Comparison of ENCODE assay signal across 7 mouse cellular contexts in genomic region chr7:19458591-19459111, GRCm38 (mm10). TPM values are rescaled to one million over a fixed set of nuclear protein-coding genes. Genes with fewer than 3 reads are reported as not detected.
DNase-seq lines count a peak whose midpoint lies in the region; ATAC-seq lines count a peak whose summit lies in the region.

Gene Mark4, minus strand, starts transcription at chr7:19458821.

- peaks cover 9% of the 10 kb centered on the region for H3K27me3 ChIP-seq in embryonic facial prominence, embryonic 10.5 days (replicated peaks; ENCODE audit: low read depth, poor library complexity, severe bottlenecking)
- H3K27me3 ChIP-seq in limb, embryonic 12.5 days = no peaks in the 10 kb centered on the region
- no peaks in the 10 kb centered on the region for H3K27me3 ChIP-seq in midbrain, embryonic 14.5 days (ENCODE audit: control insufficient read depth, insufficient read depth, low read length)

- H3K4me1 ChIP-seq in embryonic facial prominence, embryonic 10.5 days = peaks cover 48% of the 10 kb centered on the region
- peaks cover 34% of the 10 kb centered on the region for H3K4me1 ChIP-seq in limb, embryonic 12.5 days (replicated peaks)
- H3K4me1 ChIP-seq in midbrain, embryonic 14.5 days (ENCODE audit: control insufficient read depth, insufficient read depth, low read length) = peaks cover 11% of the 10 kb centered on the region

- H3K9ac ChIP-seq in limb, embryonic 12.5 days (replicated peaks) = peak within 1 kb of the TSS; percentile 92
- peak within 1 kb of the TSS; percentile 90 for H3K9ac ChIP-seq in midbrain, embryonic 14.5 days (replicated peaks; ENCODE audit: low read length)

- peak within 1 kb of the TSS; percentile 97 for H3K4me2 ChIP-seq in limb, embryonic 12.5 days
- H3K4me2 ChIP-seq in midbrain, embryonic 14.5 days (ENCODE audit: low read length) = peak within 1 kb of the TSS; percentile 95

- peak within 1 kb of the TSS; percentile 94 for H3K27ac ChIP-seq in embryonic facial prominence, embryonic 10.5 days (replicated peaks)
- peak within 1 kb of the TSS; percentile 75 for H3K27ac ChIP-seq in limb, embryonic 12.5 days
- H3K27ac ChIP-seq in midbrain, embryonic 14.5 days (replicated peaks; ENCODE audit: low read depth, low read length) = peak within 1 kb of the TSS; percentile 79

- 1% methylated on average over 36 of the region's 42 CpGs for WGBS in embryonic facial prominence, embryonic 10.5 days
- 2% methylated on average over 28 of the region's 42 CpGs for WGBS in limb, embryonic 12.5 days
- 3% methylated on average over 33 of the region's 42 CpGs for WGBS in midbrain, embryonic 14.5 days

- ATAC-seq in granulocyte monocyte progenitor cell, adult 5-6 weeks (replicated peaks; ENCODE audit: poor library complexity, severe bottlenecking) = peak; percentile 53
- peak; percentile 84 for ATAC-seq in limb, embryonic 12.5 days (ENCODE audit: insufficient number of reproducible peaks, insufficient read depth, low FRiP score, low TSS enrichment, low read depth)
- peak; percentile 86 for ATAC-seq in midbrain, embryonic 14.5 days (ENCODE audit: low FRiP score, low TSS enrichment)

- H3K36me3 ChIP-seq in embryonic facial prominence, embryonic 10.5 days (replicated peaks) = peaks cover 33% of the 10 kb centered on the region
- peaks cover 26% of the 10 kb centered on the region for H3K36me3 ChIP-seq in limb, embryonic 12.5 days
- H3K36me3 ChIP-seq in midbrain, embryonic 14.5 days (ENCODE audit: control insufficient read depth, insufficient read depth, low read length) = peaks cover 12% of the 10 kb centered on the region; the same call in 1 of the 2 replicates

- peak; percentile 85 for DNase-seq in adrenal gland, postnatal 25 days
- peak; percentile 93 for DNase-seq in embryonic facial prominence, embryonic 10.5 days (ENCODE audit: low spot score)
- peak; percentile 76 for DNase-seq in kidney, adult 11 months
- peak; percentile 94 for DNase-seq in midbrain, embryonic 14.5 days
- DNase-seq in spleen, adult 18-20 months = peak; percentile 60 to 68

- no peaks in the 10 kb centered on the region for H3K9me3 ChIP-seq in embryonic facial prominence, embryonic 10.5 days
- no peaks in the 10 kb centered on the region for H3K9me3 ChIP-seq in limb, embryonic 12.5 days
- H3K9me3 ChIP-seq in midbrain, embryonic 14.5 days (ENCODE audit: control insufficient read depth, low read length) = no peaks in the 10 kb centered on the region

- H3K4me3 ChIP-seq in embryonic facial prominence, embryonic 10.5 days = peak within 1 kb of the TSS; percentile 99
- peak within 1 kb of the TSS; percentile 91 for H3K4me3 ChIP-seq in limb, embryonic 12.5 days (replicated peaks)
- H3K4me3 ChIP-seq in midbrain, embryonic 14.5 days (replicated peaks; ENCODE audit: low read depth, low read length) = peak within 1 kb of the TSS; percentile 90

RNA-seq across cellular contexts. Expression of gene Mark4, which starts in this region (rescaled TPM):
- total RNA-seq in adrenal gland, postnatal 25 days (2021) = 56.0 and 69.2 TPM in 2 replicates
- polyA plus RNA-seq in embryonic facial prominence, embryonic 10.5 days (2016; fragmentation: Nextera tagmentation; extraction: Ambion mirVana) = 7.1 and 8.0 TPM in 2 replicates
- 9.1 and 10.8 TPM in 2 replicates for total RNA-seq in granulocyte monocyte progenitor cell, adult 5-6 weeks (2014; fragmentation: Nextera tagmentation)
- total RNA-seq in granulocyte monocyte progenitor cell, adult 5-6 weeks (2017) = 2.5 and 3.8 TPM in 2 replicates
- 13.5 and 13.6 TPM in 2 replicates for polyA plus RNA-seq in limb, embryonic 12.5 days (2016; fragmentation: Nextera tagmentation; extraction: Ambion mirVana)
- 18.8 and 20.3 TPM in 2 replicates for polyA plus RNA-seq in midbrain, embryonic 14.5 days (2014; fragmentation: Nextera tagmentation; extraction: Ambion mirVana)

Comparison
In these comparisons a context has a peak if more than half of its experiments do, and no peak if none do; other contexts are left out.
1. Peak in every context shown above with its lines: DNase-seq, ATAC-seq, H3K4me3 ChIP-seq and H3K27ac ChIP-seq.